Mouse (Mus musculus) spleen, postnatal 10 days (tissue): ENCODE measurements around the gene Commd1.

Experiments used
- DNase-seq, 2 experiments: peaks; one replicate each; pipeline ENCODE4 v3.0.0; 2021 to 2022; ENCODE audit warnings: low spot score in 2 of 2

The Commd1 gene

DNA sequence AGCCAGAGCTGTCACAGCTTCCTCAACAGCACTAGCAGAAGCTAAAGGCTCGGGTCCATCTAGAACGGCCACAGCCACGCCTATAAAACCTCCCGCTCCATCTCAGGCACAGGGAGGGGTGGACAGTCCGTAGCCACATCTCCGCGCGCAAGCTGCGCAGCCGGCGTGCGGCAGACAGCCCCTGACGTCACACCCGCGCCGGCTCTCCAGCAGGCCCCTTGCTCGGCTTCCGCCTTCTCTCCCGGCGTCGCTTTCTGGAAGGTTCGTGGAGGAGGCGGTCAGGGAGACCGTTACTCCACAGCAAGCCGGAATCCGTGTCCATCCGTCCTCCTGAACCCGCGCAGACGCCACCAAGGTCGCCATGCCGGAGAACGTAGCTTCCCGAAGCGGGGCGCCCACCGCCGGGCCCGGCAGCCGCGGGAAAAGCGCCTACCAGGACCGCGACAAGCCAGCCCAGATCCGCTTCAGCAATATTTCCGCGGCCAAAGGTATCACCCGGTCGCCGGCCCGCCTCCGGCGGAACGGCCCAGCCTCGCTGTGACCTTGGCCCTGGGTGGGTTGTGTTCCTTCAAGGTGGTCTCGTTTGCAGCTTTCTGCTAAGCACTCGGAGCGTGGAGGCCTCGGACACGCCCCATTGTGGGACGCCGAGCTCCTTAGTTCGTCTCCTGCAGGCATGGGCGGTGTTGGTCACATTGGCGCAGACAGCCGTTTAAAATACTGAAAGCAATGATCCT lies 8.4 kb upstream of the Commd1 start, which contains the start of gene Cct4:
Cct4 (plus strand) TSS at position 127 of the 734 bp plus-strand sequence.
- DNase-seq: peak; percentile 91 to 94

DNA sequence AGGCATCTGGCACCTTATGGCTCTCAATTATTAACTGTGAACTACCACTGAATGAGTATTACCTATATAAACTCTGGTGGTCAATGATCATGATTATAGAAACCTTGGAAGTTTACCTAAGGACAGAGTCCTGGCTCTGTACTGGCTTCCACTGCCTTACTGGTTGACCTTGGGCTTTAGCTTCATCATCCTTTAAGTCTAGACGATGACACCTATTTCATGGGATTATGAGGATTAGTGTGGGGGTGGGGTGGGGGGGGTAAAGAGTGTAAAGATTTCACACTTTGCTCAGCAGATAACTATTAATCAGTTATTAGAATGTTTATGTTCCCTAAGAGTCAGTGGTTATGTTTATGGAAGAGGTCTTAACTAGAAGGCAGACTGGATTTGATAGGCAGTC lies 7.6 kb upstream of the Commd1 start:
- no peak for DNase-seq

GRCm38 (mm10) chr11:22987357-22987756 lies 5.2 kb upstream of the Commd1 start:
- DNase-seq: peak in 1 of 2 experiments; percentile 52

- peak in 1 of 2 experiments; percentile 2 for DNase-seq
Observed at GRCm38 (mm10) chr11:22985510-22985909, 3.3 kb upstream of the Commd1 start.

GRCm38 (mm10) chr11:22982846-22983245 lies 664 bp upstream of the Commd1 start:
- peak in 1 of 2 experiments; percentile 7 for DNase-seq

- DNase-seq: peak; percentile 39 to 52
Observed at GRCm38 (mm10) chr11:22981543-22981950, 635 bp downstream of the Commd1 start.

GRCm38 (mm10) chr11:22981041-22981440 lies 1.1 kb downstream of the Commd1 start:
- DNase-seq: peak in 1 of 2 experiments; percentile 13

DNA sequence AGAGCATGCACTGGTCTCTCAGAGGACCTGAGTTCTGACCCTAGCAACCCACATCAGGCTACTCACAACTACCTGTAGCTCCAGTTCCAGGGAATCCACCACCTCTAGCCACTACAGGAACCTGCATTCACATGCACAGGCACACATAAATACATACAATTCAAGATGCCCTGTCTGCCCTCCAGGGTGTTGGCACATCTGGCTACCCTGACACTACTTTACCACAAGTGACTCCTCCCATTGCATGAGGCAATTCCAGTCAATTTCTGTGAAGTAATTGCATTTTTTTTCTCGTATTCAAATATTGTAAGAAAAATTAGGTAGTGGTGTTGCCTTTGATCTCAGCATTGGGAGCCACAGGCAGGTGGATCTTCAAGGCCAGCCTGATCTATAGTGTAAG lies 3.0 kb downstream of the Commd1 start:
- peak in 1 of 2 experiments; percentile 7 for DNase-seq

GRCm38 (mm10) chr11:22978711-22979110 lies 3.5 kb downstream of the Commd1 start:
- DNase-seq: no peak

DNA sequence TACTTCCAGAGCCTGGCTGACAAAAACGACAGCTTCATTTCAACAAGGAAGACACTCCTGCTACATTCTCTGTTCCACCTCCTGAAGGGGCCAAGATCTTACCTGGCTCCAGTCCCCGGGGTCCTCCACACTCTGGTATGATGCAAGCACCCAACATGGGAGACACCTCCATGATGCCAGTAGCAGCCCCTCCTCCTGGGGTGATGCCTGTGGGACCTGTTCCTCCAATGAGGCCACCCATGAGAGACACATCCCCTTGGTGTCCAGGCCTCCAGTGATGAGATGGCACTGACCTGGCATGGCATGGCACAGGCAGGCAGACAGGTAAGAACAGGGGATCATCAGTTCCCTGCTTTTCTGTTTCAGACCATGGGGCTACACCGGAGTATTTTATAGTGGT lies 4.0 kb downstream of the Commd1 start:
- peak in 1 of 2 experiments; percentile 9 for DNase-seq

DNA sequence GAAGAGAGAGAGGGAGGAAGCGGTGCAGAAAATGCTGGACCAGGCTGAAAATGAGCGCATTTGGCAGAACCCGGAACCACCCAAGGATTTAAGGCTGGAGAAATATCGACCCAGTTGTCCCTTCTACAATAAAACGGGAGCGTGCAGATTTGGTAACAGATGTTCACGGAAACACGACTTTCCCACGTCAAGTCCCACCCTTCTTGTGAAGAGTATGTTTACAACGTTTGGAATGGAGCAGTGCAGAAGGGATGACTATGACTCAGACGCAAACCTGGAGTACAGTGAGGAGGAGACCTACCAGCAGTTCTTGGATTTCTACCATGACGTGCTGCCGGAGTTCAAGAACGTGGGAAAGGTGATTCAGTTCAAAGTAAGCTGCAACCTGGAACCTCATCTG lies 8.6 kb downstream of the Commd1 start:
- no peak for DNase-seq

DNA sequence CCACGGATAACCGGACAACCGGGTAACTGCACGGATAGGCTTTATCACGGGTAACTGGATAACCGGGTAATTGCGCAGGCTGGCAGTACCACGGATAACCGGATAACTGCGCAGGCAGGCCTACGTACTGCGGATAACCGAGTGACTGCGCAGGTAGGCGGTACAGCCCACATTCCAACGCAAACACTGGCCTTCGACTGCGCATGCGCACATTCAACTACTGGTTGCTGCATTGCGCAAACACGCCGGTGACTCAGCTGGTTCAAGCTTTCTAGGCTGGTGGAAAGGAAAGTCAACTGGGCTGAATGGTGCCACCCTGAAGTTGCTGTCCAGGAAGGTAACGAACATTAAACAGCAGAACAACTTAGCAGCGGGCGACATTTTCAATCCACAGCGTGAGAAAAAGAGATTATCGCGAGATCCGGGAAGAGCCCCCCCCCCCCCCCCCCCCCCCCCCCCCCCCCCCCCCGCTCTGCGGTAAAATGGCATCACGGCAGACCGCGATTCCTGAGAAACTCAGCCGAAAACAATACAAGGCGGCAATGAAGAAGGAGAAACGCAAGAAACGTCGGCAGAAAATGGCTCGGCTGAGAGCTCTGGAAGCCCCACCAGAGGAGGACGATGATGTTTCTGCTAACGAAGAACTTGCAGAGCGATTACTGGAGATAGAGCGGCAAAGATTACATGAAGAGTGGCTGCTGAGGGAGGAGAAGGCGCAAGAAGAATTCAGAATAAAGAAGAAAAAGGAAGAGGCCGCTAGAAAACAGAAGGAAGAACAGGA lies 9.2 kb downstream of the Commd1 start:
- peak; percentile 78 to 89 for DNase-seq

GRCm38 (mm10) chr11:22971835-22972709 lies 10.1 kb downstream of the Commd1 start, which contains the start of gene Zrsr1:
Zrsr1 (plus strand) TSS chr11:22972005.
- DNase-seq: peak; percentile 55 to 69

- no peak for DNase-seq
Observed at GRCm38 (mm10) chr11:22970546-22970945, 11.6 kb downstream of the Commd1 start.

- no peak for DNase-seq
Observed at GRCm38 (mm10) chr11:22969486-22969885, 12.7 kb downstream of the Commd1 start.

DNA sequence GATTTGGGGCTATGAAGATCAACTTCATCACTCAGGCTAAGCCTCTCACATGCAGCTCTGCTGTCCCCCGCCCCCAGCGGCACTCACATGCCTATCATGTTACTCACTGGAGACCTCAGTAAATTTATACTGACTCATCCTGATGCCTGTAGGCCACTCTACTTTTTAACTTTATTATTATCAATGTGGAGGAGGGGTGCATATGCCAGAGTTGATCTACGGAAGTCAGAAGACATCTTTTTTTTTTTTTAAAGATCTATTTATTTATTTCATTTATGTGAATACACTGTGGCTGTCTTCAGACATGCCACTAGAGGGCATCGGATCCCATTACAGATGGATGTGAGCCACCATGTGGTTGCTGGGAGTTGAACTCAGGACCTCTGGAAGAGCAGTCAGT lies 16.7 kb downstream of the Commd1 start:
- DNase-seq: no peak

- no peak for DNase-seq
Observed at GRCm38 (mm10) chr11:22964401-22964800, 17.8 kb downstream of the Commd1 start.

DNA sequence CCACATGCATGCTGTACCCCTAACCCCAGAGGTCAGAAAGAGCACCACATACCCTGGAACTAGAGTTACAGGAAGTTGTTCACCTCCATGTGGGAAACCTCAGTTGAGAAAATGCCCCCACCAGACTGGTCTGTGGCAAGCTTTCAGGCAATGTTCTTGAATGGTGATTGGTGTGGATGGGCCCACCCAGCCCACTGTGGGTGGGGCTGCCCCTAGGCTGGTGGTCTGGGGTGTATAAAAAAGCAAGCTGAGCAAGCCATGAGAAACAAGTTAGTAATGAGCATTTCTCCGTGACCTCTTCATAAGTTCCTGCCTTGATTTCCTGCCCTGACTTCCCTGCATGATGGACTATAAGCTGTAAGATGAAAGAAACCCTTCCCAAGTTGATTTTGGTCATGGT lies 20.1 kb downstream of the Commd1 start:
- DNase-seq: no peak

GRCm38 (mm10) chr11:22957791-22958374 lies 24.3 kb downstream of the Commd1 start:
- DNase-seq: no peak

GRCm38 (mm10) chr11:22956830-22957229 lies 25.4 kb downstream of the Commd1 start:
- peak; percentile 36 to 74 for DNase-seq

DNA sequence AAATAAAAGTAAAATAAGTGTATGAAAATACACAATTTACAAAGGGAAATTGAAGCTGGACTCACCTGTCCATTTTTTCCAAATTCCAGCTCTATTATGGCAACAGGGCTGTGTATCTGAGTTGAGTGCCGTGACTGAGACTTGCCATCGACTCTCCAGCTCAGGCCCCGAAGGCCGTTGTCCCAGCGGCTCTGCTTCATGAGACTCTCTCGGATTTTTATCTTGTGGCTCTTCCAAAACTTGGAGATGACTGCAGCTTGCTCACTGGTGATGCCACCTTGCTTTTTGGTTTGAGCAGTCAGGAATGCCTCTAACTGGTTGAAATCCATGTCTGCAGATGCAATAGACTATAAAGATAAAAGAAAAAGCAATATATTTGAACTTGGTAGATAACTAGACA lies 25.8 kb downstream of the Commd1 start:
- DNase-seq: no peak
